Mouse (Mus musculus) lung, postnatal 0 days (tissue): ENCODE results near the gene Zfand2b.

Source experiments
- CTCF ChIP-seq: IDR thresholded peaks from 2 replicates; pipeline ENCODE4 v1.5.1; 2016; ENCODE audit warnings: antibody characterized with exemption, mild to moderate bottlenecking
- EP300 ChIP-seq: IDR thresholded peaks from 2 replicates; pipeline ENCODE4 v1.6.1; 2016; ENCODE audit warnings: antibody characterized with exemption, mild to moderate bottlenecking, control low read depth

DNA sequence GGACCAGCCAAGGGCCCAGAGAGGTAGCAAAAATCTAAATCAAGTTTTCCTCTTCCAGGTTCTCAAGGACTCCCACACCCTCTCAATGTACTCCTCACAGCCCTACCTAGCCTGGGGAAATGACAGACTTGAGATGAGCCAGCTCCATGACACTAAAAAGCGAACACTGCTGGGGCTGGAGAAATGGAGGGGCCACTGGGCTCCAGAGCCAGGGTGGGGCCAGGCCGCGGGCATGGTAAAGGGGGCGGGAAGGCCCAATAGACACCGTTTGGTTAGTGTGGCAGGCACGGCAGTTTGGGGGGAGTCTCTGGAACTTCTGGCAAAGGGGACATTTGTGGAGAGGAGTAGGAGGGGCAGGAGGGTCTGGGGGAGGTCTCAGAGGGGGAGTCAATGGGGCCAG is 32.2 kb upstream of the Zfand2b start:
- TF ChIP-seq EP300: no peak
- no peak for TF ChIP-seq CTCF
